Mouse (Mus musculus) heart, adult 8-10 months (tissue): ENCODE measurements at regions not wholly inside any gene's neighbourhood (a gene's known extent, or its start where the extent isn't known, plus 50 kb on each side); places are given as distances from the start of the nearest gene placed in this dataset.

ENCODE experiments used
- DNase-seq: peaks from one replicate; pipeline ENCODE4 v3.0.0; 2022; ENCODE audit warnings: low spot score

- DNase-seq, result no peak
These were observed 275.5 kb downstream of the Cdh10 start for GRCm38 (mm10) chr15:19094061-19094810.

GRCm38 (mm10) chr15:19114951-19115350, 296.2 kb downstream of the Cdh10 start:
- DNase-seq, result no peak

- DNase-seq, result no peak
These were observed 300.2 kb downstream of the Cdh10 start for GRCm38 (mm10) chr15:19118995-19119394.

- DNase-seq, result no peak
These were observed 308.7 kb downstream of the Cdh10 start for GRCm38 (mm10) chr15:19127454-19127853.

GRCm38 (mm10) chr15:19129316-19129715, 310.6 kb downstream of the Cdh10 start:
- DNase-seq, result no peak

- no peak for DNase-seq
These were observed 334.9 kb downstream of the Cdh10 start for GRCm38 (mm10) chr15:19153682-19154081.

GRCm38 (mm10) chr15:19162119-19162888, 343.6 kb downstream of the Cdh10 start:
- peak; percentile 41 for DNase-seq

GRCm38 (mm10) chr15:19175470-19175869, 356.7 kb downstream of the Cdh10 start:
- DNase-seq, result no peak
